Mouse (Mus musculus) testis, adult 2 months (tissue): ENCODE data around the gene Olfr465-ps1.

Experiments used
- CTCF ChIP-seq: fragments of 200-500 bp; IDR thresholded peaks from 2 replicates; pipeline ENCODE4 v1.5.1; 2012; ENCODE audit warnings: low read depth, mild to moderate bottlenecking, inconsistent platforms, low read length, moderate library complexity; ENCODE audit not compliant: control insufficient read depth, insufficient read depth, insufficient replicate concordance
- POLR2A ChIP-seq: fragments of 200-500 bp; IDR thresholded peaks from 2 replicates; pipeline ENCODE4 v1.6.1; 2012; ENCODE audit warnings: low read depth, mild to moderate bottlenecking, inconsistent platforms, low read length, moderate library complexity; ENCODE audit not compliant: control insufficient read depth

DNA sequence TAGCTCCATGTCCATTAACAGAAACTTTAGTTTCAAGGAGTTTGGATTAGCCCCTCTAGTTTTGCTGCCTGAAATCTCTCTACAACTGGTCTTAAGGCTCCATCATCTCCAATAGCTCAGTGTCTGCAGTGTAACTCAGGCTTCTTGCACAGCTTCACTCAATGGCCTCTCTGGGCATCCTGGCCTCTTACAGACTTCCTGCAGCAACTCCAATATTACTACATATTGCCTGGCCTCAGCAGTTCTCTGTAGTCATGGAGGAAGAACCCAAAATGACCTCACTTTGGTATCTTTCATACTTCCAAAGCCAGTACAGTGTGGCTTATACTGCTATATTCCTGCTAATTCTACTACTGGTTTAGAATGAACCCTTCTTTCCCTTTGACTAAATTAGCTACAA, 40.9 kb upstream of the Olfr465-ps1 start:
- TF ChIP-seq CTCF (no peak), POLR2A (no peak)
